Mouse (Mus musculus): Measurements from ENCODE around the gene Slc29a3. TPM values are rescaled to one million over a fixed set of nuclear protein-coding genes. Genes with fewer than 3 reads are reported as not detected.

Slc29a3 gene
- polyA plus RNA-seq, 1 experiment from 2014 or later = 4.3 TPM

DNA sequence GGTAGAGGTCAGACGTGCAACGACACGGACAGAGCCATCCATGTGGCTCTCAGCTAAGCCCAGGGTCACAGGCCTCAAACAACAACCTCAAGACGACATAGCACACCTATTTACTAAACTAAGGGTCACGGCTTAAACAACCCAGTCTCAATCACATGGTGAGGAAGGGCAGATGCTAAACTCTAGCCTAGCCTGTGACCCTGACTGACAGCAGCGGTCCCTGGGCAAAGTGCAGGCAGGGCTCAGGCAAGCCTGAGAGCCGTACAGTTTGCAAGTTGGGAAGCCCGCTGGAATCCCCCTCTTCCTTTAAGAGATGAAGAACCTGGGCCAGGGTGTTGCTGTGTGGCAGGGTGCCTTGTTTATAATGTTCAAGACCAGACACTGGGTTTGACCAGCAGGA is 42.2 kb upstream of the Slc29a3 start:
- Histone ChIP-seq H3K4me2 (no peak overlapping the region; the same call in 1 of the 2 replicates), H3K36me3 (ENCODE audit: control insufficient read depth, insufficient read depth, low read length) (no peaks in the 10 kb centered on the region), H3K4me1 (replicated peaks; ENCODE audit: control insufficient read depth, insufficient read depth, low read length) (peaks cover 24% of the 10 kb centered on the region; the same call in 1 of the 2 replicates), H3K9ac (ENCODE audit: low read depth, low read length) (no peak overlapping the region), H3K27me3 (replicated peaks; ENCODE audit: control insufficient read depth, insufficient read depth, low read length) (peaks cover 8% of the 10 kb centered on the region), H3K9me3 (ENCODE audit: control insufficient read depth, low read length) (no peaks in the 10 kb centered on the region), H3K27ac (ENCODE audit: low read depth, low read length) (no peak overlapping the region), H3K4me3 (ENCODE audit: low read depth, low read length) (no peak overlapping the region)
- WGBS = 57% methylated on average over 8 of the region's 8 CpGs
- ATAC-seq (replicated peaks; ENCODE audit: low FRiP score) = no peak
- no peak for DNase-seq (ENCODE audit: low spot score)

DNA sequence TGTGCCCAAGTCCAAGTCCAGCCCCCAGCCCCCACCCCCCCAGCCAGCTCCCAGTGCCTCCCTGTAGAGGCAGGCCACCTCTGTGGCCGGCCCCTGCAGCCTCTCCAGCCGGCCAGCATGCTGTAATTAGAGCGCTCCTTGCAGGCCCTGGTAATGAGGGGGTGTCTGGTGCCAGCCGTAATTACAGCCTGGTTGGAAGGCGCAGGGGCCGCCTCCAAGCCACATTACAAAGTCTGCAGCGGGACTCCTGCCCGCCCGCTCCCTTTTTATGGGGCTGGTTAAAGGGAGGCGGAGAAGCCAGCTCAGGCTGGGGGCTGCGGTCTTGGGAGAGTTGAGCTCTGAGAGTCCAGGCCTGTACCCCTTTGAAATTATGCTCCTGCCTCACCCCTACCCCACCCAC is 41.8 kb upstream of the Slc29a3 start:
- ATAC-seq (replicated peaks; ENCODE audit: low FRiP score) = no peak
- Histone ChIP-seq H3K4me1 (replicated peaks; ENCODE audit: control insufficient read depth, insufficient read depth, low read length) (peaks cover 22% of the 10 kb centered on the region; the same call in 1 of the 2 replicates), H3K4me3 (ENCODE audit: low read depth, low read length) (no peak overlapping the region), H3K36me3 (ENCODE audit: control insufficient read depth, insufficient read depth, low read length) (no peaks in the 10 kb centered on the region), H3K27me3 (replicated peaks; ENCODE audit: control insufficient read depth, insufficient read depth, low read length) (peaks cover 6% of the 10 kb centered on the region; the same call in 1 of the 2 replicates), H3K27ac (ENCODE audit: low read depth, low read length) (no peak overlapping the region; the same call in 1 of the 2 replicates), H3K9ac (ENCODE audit: low read depth, low read length) (no peak overlapping the region), H3K9me3 (ENCODE audit: control insufficient read depth, low read length) (no peaks in the 10 kb centered on the region), H3K4me2 (no peak overlapping the region)
- DNase-seq (ENCODE audit: low spot score) = no peak
- WGBS = 64% methylated on average over 11 of the region's 11 CpGs

- 28% methylated on average over 11 of the region's 11 CpGs for WGBS
- no peak for ATAC-seq (replicated peaks; ENCODE audit: low FRiP score)
- Histone ChIP-seq H3K4me1 (replicated peaks; ENCODE audit: control insufficient read depth, insufficient read depth, low read length) (peaks cover 19% of the 10 kb centered on the region; the same call in 1 of the 2 replicates), H3K27ac (ENCODE audit: low read depth, low read length) (no peak overlapping the region), H3K36me3 (ENCODE audit: control insufficient read depth, insufficient read depth, low read length) (no peaks in the 10 kb centered on the region), H3K4me2 (no peak overlapping the region), H3K4me3 (ENCODE audit: low read depth, low read length) (no peak overlapping the region), H3K27me3 (replicated peaks; ENCODE audit: control insufficient read depth, insufficient read depth, low read length) (peaks cover 4% of the 10 kb centered on the region; the same call in 1 of the 2 replicates), H3K9me3 (ENCODE audit: control insufficient read depth, low read length) (no peaks in the 10 kb centered on the region), H3K9ac (ENCODE audit: low read depth, low read length) (no peak overlapping the region)
- DNase-seq (ENCODE audit: low spot score) = no peak
These were observed 40.2 kb upstream of the Slc29a3 start for GRCm38 (mm10) chr10:60792841-60793240.

DNA sequence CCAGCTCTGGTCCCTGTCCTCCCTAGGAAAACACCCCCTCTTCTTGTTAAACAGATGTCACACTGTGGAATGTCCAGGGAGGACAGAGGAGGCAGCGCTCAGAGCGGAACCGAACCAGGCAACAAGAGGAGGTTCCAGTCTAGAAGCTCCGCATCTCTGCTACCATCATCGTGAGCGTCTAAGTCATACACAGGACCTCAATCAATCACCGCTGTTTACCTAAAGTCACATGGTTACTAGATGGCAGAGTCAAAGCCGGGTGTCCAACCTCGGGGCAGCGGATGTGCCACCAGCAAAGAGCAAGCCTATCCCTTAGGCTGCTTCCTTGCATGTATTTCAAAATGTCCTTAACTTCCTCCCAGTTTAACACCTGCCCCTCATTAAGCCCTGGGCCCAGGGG is 39.8 kb upstream of the Slc29a3 start:
- Histone ChIP-seq H3K9me3 (ENCODE audit: control insufficient read depth, low read length) (no peaks in the 10 kb centered on the region), H3K36me3 (ENCODE audit: control insufficient read depth, insufficient read depth, low read length) (no peaks in the 10 kb centered on the region), H3K4me2 (no peak overlapping the region), H3K27ac (ENCODE audit: low read depth, low read length) (no peak overlapping the region), H3K27me3 (replicated peaks; ENCODE audit: control insufficient read depth, insufficient read depth, low read length) (peaks cover 4% of the 10 kb centered on the region; the same call in 1 of the 2 replicates), H3K4me3 (ENCODE audit: low read depth, low read length) (no peak overlapping the region), H3K9ac (ENCODE audit: low read depth, low read length) (no peak overlapping the region), H3K4me1 (replicated peaks; ENCODE audit: control insufficient read depth, insufficient read depth, low read length) (peaks cover 19% of the 10 kb centered on the region; the same call in 1 of the 2 replicates)
- ATAC-seq (replicated peaks; ENCODE audit: low FRiP score) (no peak), DNase-seq (ENCODE audit: low spot score) (no peak)
- 55% methylated on average over 10 of the region's 10 CpGs for WGBS

- Histone ChIP-seq H3K27ac (ENCODE audit: low read depth, low read length) (no peak overlapping the region), H3K4me1 (replicated peaks; ENCODE audit: control insufficient read depth, insufficient read depth, low read length) (peaks cover 19% of the 10 kb centered on the region; the same call in 1 of the 2 replicates), H3K9me3 (ENCODE audit: control insufficient read depth, low read length) (no peaks in the 10 kb centered on the region), H3K4me2 (no peak overlapping the region), H3K36me3 (ENCODE audit: control insufficient read depth, insufficient read depth, low read length) (no peaks in the 10 kb centered on the region), H3K9ac (ENCODE audit: low read depth, low read length) (no peak overlapping the region), H3K27me3 (replicated peaks; ENCODE audit: control insufficient read depth, insufficient read depth, low read length) (peaks cover 4% of the 10 kb centered on the region; the same call in 1 of the 2 replicates), H3K4me3 (ENCODE audit: low read depth, low read length) (no peak overlapping the region)
- no peak for ATAC-seq (replicated peaks; ENCODE audit: low FRiP score)
- no peak for DNase-seq (ENCODE audit: low spot score)
- 83% methylated on average over 6 of the region's 6 CpGs for WGBS
These were observed 38.3 kb upstream of the Slc29a3 start for GRCm38 (mm10) chr10:60790912-60791311.

GRCm38 (mm10) chr10:60787303-60788074 is 34.9 kb upstream of the Slc29a3 start:
- H3K4me3 ChIP-seq (ENCODE audit: low read depth, low read length) = no peak overlapping the region
- DNase-seq (ENCODE audit: low spot score) (no peak), ATAC-seq (replicated peaks; ENCODE audit: low FRiP score) (no peak)
- no peak overlapping the region for H3K4me2 ChIP-seq
- H3K27ac ChIP-seq (ENCODE audit: low read depth, low read length) = no peak overlapping the region
- H3K36me3 ChIP-seq (ENCODE audit: control insufficient read depth, insufficient read depth, low read length) = no peaks in the 10 kb centered on the region
- H3K27me3 ChIP-seq (replicated peaks; ENCODE audit: control insufficient read depth, insufficient read depth, low read length) = peaks cover 4% of the 10 kb centered on the region; the same call in 1 of the 2 replicates
- no peak overlapping the region for H3K9ac ChIP-seq (ENCODE audit: low read depth, low read length)
- no peaks in the 10 kb centered on the region; the same call in 1 of the 2 replicates for H3K4me1 ChIP-seq (replicated peaks; ENCODE audit: control insufficient read depth, insufficient read depth, low read length)
- WGBS = 84% methylated on average over 16 of the region's 16 CpGs
- H3K9me3 ChIP-seq (ENCODE audit: control insufficient read depth, low read length) = no peaks in the 10 kb centered on the region

DNA sequence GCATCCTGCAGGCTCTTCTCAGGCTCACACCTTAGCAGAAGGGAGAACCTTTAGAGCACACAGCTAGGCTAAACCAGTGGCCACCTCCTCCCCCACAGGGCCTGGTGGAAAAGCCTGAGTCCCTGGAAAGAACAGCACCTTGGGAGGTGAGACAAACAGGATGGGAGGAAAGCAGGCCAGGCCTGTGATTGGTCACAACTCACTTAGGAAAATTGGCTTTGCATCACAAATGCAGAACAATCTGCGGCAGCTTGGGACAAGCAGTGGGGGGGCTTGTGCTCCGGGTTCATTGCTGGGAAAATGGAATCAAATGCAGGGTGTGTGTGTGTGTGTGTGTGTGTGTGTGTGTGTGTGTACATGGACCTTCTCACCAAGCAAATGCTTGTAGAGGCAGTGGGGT is 31.0 kb upstream of the Slc29a3 start:
- no peak for DNase-seq (ENCODE audit: low spot score)
- H3K27me3 ChIP-seq (replicated peaks; ENCODE audit: control insufficient read depth, insufficient read depth, low read length) = no peaks in the 10 kb centered on the region
- no peaks in the 10 kb centered on the region for H3K4me1 ChIP-seq (replicated peaks; ENCODE audit: control insufficient read depth, insufficient read depth, low read length)
- 47% methylated on average over 2 of the region's 2 CpGs for WGBS
- H3K9ac ChIP-seq (ENCODE audit: low read depth, low read length) = no peak overlapping the region
- no peak for ATAC-seq (replicated peaks; ENCODE audit: low FRiP score)
- no peak overlapping the region for H3K4me2 ChIP-seq
- no peak overlapping the region for H3K4me3 ChIP-seq (ENCODE audit: low read depth, low read length)
- no peaks in the 10 kb centered on the region for H3K9me3 ChIP-seq (ENCODE audit: control insufficient read depth, low read length)
- no peak overlapping the region for H3K27ac ChIP-seq (ENCODE audit: low read depth, low read length)
- H3K36me3 ChIP-seq (ENCODE audit: control insufficient read depth, insufficient read depth, low read length) = no peaks in the 10 kb centered on the region

GRCm38 (mm10) chr10:60779628-60780027 is 27.0 kb upstream of the Slc29a3 start:
- H3K36me3 ChIP-seq (ENCODE audit: control insufficient read depth, insufficient read depth, low read length) = no peaks in the 10 kb centered on the region
- ATAC-seq (replicated peaks; ENCODE audit: low FRiP score) (no peak), DNase-seq (ENCODE audit: low spot score) (peak; percentile 82)
- H3K9ac ChIP-seq (ENCODE audit: low read depth, low read length) = no peak overlapping the region
- H3K4me1 ChIP-seq (replicated peaks; ENCODE audit: control insufficient read depth, insufficient read depth, low read length) = no peaks in the 10 kb centered on the region
- WGBS = 11% methylated on average over 9 of the region's 9 CpGs
- H3K27me3 ChIP-seq (replicated peaks; ENCODE audit: control insufficient read depth, insufficient read depth, low read length) = no peaks in the 10 kb centered on the region
- no peak overlapping the region for H3K4me3 ChIP-seq (ENCODE audit: low read depth, low read length)
- no peak overlapping the region for H3K27ac ChIP-seq (ENCODE audit: low read depth, low read length)
- no peaks in the 10 kb centered on the region for H3K9me3 ChIP-seq (ENCODE audit: control insufficient read depth, low read length)
- H3K4me2 ChIP-seq = no peak overlapping the region

GRCm38 (mm10) chr10:60778542-60778941 is 25.9 kb upstream of the Slc29a3 start:
- Histone ChIP-seq H3K9me3 (ENCODE audit: control insufficient read depth, low read length) (no peaks in the 10 kb centered on the region), H3K36me3 (ENCODE audit: control insufficient read depth, insufficient read depth, low read length) (no peaks in the 10 kb centered on the region), H3K27me3 (replicated peaks; ENCODE audit: control insufficient read depth, insufficient read depth, low read length) (no peaks in the 10 kb centered on the region), H3K9ac (ENCODE audit: low read depth, low read length) (no peak overlapping the region), H3K27ac (ENCODE audit: low read depth, low read length) (no peak overlapping the region), H3K4me1 (replicated peaks; ENCODE audit: control insufficient read depth, insufficient read depth, low read length) (no peaks in the 10 kb centered on the region), H3K4me3 (ENCODE audit: low read depth, low read length) (no peak overlapping the region), H3K4me2 (no peak overlapping the region)
- ATAC-seq (replicated peaks; ENCODE audit: low FRiP score) (peak; percentile 30; the same call in 1 of the 2 replicates), DNase-seq (ENCODE audit: low spot score) (peak; percentile 51)
- WGBS = 72% methylated on average over 12 of the region's 12 CpGs
